Mouse (Mus musculus) heart, postnatal 0 days (tissue): ENCODE results near the gene Nup37. TPM values are rescaled to one million over a fixed set of nuclear protein-coding genes. Genes with fewer than 3 reads are reported as not detected.
A peak's percentile ranks its signal among the peaks of the same experiment; 100 is the strongest.

Experiments
- ATAC-seq: fragments of 200-750 bp; cut with Nextera tagmentation; 2 replicates; pipeline ENCODE4 v1.8.0; 2017; ENCODE audit warnings: low read depth, moderate number of reproducible peaks, moderate library complexity; ENCODE audit not compliant: insufficient read depth
- DNase-seq: peaks from one replicate; pipeline ENCODE4 v3.0.0-alpha.2; 2016; ENCODE audit warnings: low spot score
- H3K27ac ChIP-seq: fragments of 300-500 bp; sonication (generic); 2 replicates; pipeline ENCODE4 v1.5.1; 2014; ENCODE audit warnings: low read depth, mild to moderate bottlenecking
- H3K27me3 ChIP-seq: fragments of 300-500 bp; sonication (generic); 2 replicates; pipeline ENCODE4 v1.6.1; 2014; ENCODE audit warnings: low read length, mixed read lengths; ENCODE audit not compliant: control insufficient read depth, insufficient read depth
- H3K36me3 ChIP-seq: fragments of 300-500 bp; sonication (generic); replicated peaks from 2 replicates; pipeline ENCODE4 v1.6.1; 2014; ENCODE audit warnings: low read length, mixed read lengths; ENCODE audit not compliant: control insufficient read depth, insufficient read depth
- H3K4me1 ChIP-seq: fragments of 300-500 bp; sonication (generic); 2 replicates; pipeline ENCODE4 v1.6.1; 2014; ENCODE audit warnings: antibody characterized with exemption; ENCODE audit not compliant: control insufficient read depth, insufficient read depth
- H3K4me2 ChIP-seq: fragments of 300-500 bp; sonication (generic); 2 replicates; pipeline ENCODE4 v1.6.1; 2014; ENCODE audit warnings: low read depth, mild to moderate bottlenecking, low read length, moderate library complexity
- H3K4me3 ChIP-seq: fragments of 300-500 bp; sonication (generic); 2 replicates; pipeline ENCODE4 v1.5.1; 2014; ENCODE audit warnings: low read depth, low read length
- H3K9ac ChIP-seq: fragments of 300-500 bp; sonication (generic); replicated peaks from 2 replicates; pipeline ENCODE4 v1.6.1; 2014; ENCODE audit warnings: low read depth, low read length, mixed read lengths
- H3K9me3 ChIP-seq: fragments of 300-500 bp; sonication (generic); replicated peaks from 2 replicates; pipeline ENCODE4 v1.6.1; 2016; ENCODE audit warnings: low read length; ENCODE audit not compliant: control insufficient read depth
- CTCF ChIP-seq: IDR thresholded peaks from 2 replicates; pipeline ENCODE4 v1.5.1; 2016; ENCODE audit warnings: antibody characterized with exemption, control low read depth, low read depth
- EP300 ChIP-seq: IDR thresholded peaks from 2 replicates; pipeline ENCODE4 v1.6.1; 2016; ENCODE audit warnings: antibody characterized with exemption, low read depth
- WGBS: fragments of 180-500 bp; shearing (Covaris S2); extraction: QIAGEN DNeasy Blood & Tissue Kit; methylation state at CpG from one replicate; pipeline ENCODE4 v1.1.7; 2014; 5-methylcytosine and 5-hydroxymethylcytosine counted together
- polyA plus RNA-seq: library from polyadenylated mRNA; unstranded; fragments of >200 nt; fragmentation: Nextera tagmentation; extraction: Ambion mirVana; gene quantifications from 2 replicates; pipeline ENCODE4 v1.2.1, GENCODE M21; 2015
- total RNA-seq: library from RNA; depleted of rRNA; stranded (reverse); fragments of >200 nt; gene quantifications from 2 replicates; pipeline ENCODE4 v1.2.3, GENCODE M21; 2014; ENCODE audit warnings: low replicate concordance

Nup37 gene
- total and polyA plus RNA-seq, 2 experiments from 2014 or later: 21.9 to 24.1 TPM

DNA sequence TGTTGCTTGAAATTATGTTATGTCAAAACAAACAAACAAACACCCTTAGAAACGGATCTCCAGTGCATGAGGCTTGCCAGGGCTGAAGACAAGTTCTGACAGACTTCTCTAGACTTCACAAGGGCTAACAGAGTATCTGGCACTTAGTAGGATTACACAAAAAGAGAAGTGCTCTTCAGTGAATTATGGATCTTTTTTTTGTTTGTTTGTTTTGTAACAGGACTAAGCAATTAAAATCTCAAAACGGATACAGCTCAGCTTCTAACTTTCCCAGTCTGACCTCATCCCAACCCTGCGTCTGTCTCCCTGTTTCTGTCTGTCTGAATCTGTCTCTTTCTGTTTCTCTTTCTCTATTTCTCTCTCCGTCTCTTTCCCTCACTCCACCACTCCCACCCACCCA is 53.7 kb downstream of the Nup37 start:
- peak; percentile 40 for ATAC-seq
- no peaks in the 10 kb centered on the region for H3K27me3 ChIP-seq
- H3K4me2 ChIP-seq: peak overlapping the region; percentile 75
- no peaks in the 10 kb centered on the region; the same call in 1 of the 2 replicates for H3K4me1 ChIP-seq
- WGBS: 7% methylated on average over 4 of the region's 4 CpGs
- H3K9ac ChIP-seq: peak overlapping the region; percentile 82
- no peak for DNase-seq
- peaks cover 6% of the 10 kb centered on the region; the same call in 1 of the 2 replicates for H3K36me3 ChIP-seq
- H3K27ac ChIP-seq: no peak overlapping the region
- TF ChIP-seq CTCF: no peak
- TF ChIP-seq EP300: no peak
- H3K9me3 ChIP-seq: no peaks in the 10 kb centered on the region
- H3K4me3 ChIP-seq: peak overlapping the region; percentile 73

DNA sequence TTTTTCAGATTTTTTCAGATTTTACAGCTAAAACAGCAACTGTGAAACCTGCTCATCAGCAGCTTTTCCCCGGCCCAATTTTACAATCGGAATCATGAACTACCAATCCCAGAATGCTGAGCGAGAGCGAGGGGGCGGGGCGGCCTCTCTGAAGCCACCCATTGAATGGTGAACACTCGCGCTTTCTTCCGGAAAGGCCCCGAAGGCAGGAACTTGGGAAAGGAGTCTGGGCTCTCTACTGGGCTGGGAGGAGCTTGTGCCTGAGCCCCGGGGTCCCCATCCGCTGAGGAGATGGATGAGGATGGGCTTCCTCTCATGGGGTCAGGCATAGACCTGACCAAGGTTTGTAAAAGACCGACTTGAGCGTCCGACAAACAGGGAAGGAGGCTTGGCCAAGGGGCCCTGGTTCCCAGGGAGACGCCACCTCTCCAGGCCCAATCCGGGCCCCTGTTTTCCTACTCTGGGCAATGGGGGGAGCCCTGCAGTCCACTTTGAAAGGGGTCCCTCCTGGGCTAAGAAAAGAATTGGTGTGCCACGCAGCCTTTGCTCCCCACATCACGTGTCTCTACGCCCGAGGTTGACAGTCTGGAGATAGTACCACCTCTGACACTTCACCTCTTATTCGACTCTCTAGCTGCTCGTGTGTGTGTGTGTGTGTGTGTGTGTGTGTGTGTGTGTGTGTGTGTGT is 54.3 kb downstream of the Nup37 start, which contains the start of gene Washc3:
Gene Washc3 (plus strand): TSS at position 143 of the 688 bp plus-strand sequence.
- peak within 1 kb of the TSS; percentile 74 for H3K27ac ChIP-seq
- peaks cover 6% of the 10 kb centered on the region; the same call in 1 of the 2 replicates for H3K36me3 ChIP-seq
- peak; percentile 99 for ATAC-seq
- no peak for TF ChIP-seq CTCF
- TF ChIP-seq EP300: no peak
- peak within 1 kb of the TSS; percentile 73 for H3K4me3 ChIP-seq
- H3K4me2 ChIP-seq: peak within 1 kb of the TSS; percentile 75
- peak within 1 kb of the TSS; percentile 82 for H3K9ac ChIP-seq
- peak; percentile 88 for DNase-seq
- no peaks in the 10 kb centered on the region for H3K27me3 ChIP-seq
- WGBS: 0% methylated on average over 23 of the region's 23 CpGs
- no peaks in the 10 kb centered on the region; the same call in 1 of the 2 replicates for H3K4me1 ChIP-seq
- no peaks in the 10 kb centered on the region for H3K9me3 ChIP-seq

DNA sequence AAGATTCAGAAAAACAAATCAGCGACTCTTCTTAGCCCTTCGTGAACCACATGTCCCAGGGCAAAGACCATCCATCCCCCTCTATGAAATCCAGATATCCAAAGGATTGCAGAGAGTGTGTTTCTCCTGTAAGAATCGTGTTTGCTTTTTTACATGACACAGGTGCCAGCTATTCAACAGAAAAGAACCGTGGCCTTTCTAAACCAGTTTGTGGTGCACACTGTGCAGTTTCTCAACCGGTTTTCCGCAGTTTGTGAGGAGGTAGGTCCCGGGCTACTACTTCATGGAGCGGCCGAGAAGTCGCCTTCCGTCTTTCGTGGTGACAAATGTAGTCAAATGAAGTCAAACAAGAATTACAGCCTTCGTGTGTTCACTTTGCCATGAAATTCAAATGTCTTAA is 54.9 kb downstream of the Nup37 start:
- no peaks in the 10 kb centered on the region; the same call in 1 of the 2 replicates for H3K4me1 ChIP-seq
- peak overlapping the region; percentile 75 for H3K4me2 ChIP-seq
- DNase-seq: no peak
- TF ChIP-seq EP300 (no peak), CTCF (no peak)
- peaks cover 6% of the 10 kb centered on the region; the same call in 1 of the 2 replicates for H3K36me3 ChIP-seq
- ATAC-seq: no peak
- no peaks in the 10 kb centered on the region for H3K9me3 ChIP-seq
- WGBS: 74% methylated on average over 13 of the region's 13 CpGs
- H3K27ac ChIP-seq: no peak overlapping the region
- H3K27me3 ChIP-seq: no peaks in the 10 kb centered on the region
- H3K9ac ChIP-seq: peak overlapping the region; percentile 82
- peak overlapping the region; percentile 73 for H3K4me3 ChIP-seq

DNA sequence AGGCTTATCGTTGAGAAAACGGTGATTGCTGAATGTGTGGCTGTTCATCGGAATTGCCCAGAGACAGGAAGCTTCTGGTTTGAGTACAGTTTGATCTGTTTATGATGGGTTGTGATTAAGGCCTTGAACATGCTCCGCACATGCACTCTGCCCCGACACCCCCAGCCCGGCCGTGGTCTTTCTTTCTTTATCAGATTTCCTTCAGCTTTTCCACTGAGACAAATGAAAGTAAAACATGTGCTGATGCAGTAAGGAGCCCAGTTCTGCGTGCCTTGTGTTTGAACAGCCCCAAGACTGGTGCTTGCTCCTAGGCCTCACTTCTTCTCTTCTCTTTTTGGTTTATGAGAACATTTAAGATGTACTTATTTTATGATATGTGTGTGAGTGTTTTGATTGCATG is 55.8 kb downstream of the Nup37 start:
- H3K27ac ChIP-seq: peak overlapping the region; percentile 30; the same call in 1 of the 2 replicates
- H3K4me1 ChIP-seq: no peaks in the 10 kb centered on the region; the same call in 1 of the 2 replicates
- no peak overlapping the region for H3K9ac ChIP-seq
- H3K4me3 ChIP-seq: no peak overlapping the region
- peaks cover 6% of the 10 kb centered on the region; the same call in 1 of the 2 replicates for H3K36me3 ChIP-seq
- TF ChIP-seq CTCF: no peak
- no peak for TF ChIP-seq EP300
- 74% methylated on average over 8 of the region's 8 CpGs for WGBS
- DNase-seq: no peak
- H3K27me3 ChIP-seq: no peaks in the 10 kb centered on the region
- H3K4me2 ChIP-seq: no peak overlapping the region; the same call in 1 of the 2 replicates
- H3K9me3 ChIP-seq: no peaks in the 10 kb centered on the region
- ATAC-seq: no peak

DNA sequence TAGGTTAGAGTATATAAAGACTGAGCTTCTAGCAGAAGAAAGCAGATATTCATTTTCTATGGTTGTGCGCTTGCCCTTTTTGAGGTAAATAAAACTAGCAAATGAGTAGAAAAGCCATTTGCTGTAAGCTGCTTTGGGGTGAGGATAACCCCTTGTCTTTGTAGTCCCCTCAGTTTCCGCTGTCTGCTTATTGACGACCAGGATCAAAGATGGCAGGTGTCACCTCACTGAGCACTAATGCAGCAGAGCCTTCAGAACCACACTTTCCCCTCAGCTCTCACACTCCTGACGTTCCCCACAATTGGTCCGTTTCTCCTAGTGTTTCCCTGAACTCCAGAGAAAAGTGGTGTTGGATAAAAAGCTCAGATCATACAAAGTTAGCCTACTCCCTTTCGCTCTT is 56.4 kb downstream of the Nup37 start:
- H3K36me3 ChIP-seq: peaks cover 6% of the 10 kb centered on the region; the same call in 1 of the 2 replicates
- no peak for ATAC-seq
- 86% methylated on average over 6 of the region's 6 CpGs for WGBS
- TF ChIP-seq CTCF: no peak
- no peak for TF ChIP-seq EP300
- H3K4me1 ChIP-seq: no peaks in the 10 kb centered on the region; the same call in 1 of the 2 replicates
- no peaks in the 10 kb centered on the region for H3K9me3 ChIP-seq
- H3K4me3 ChIP-seq: no peak overlapping the region
- peak overlapping the region; percentile 30; the same call in 1 of the 2 replicates for H3K27ac ChIP-seq
- H3K9ac ChIP-seq: no peak overlapping the region
- H3K27me3 ChIP-seq: no peaks in the 10 kb centered on the region
- no peak for DNase-seq
- H3K4me2 ChIP-seq: no peak overlapping the region
